Mouse (Mus musculus) E14TG2a.4 (cell line): ENCODE measurements around the gene Hspb6.

Experiments used
- CTCF ChIP-seq: conservative IDR thresholded peaks from 2 replicates; pipeline ENCODE4 v1.5.1; 2014; ENCODE audit warnings: low read length
- NANOG ChIP-seq: IDR thresholded peaks from 2 replicates; pipeline ENCODE4 v1.6.1; 2014; ENCODE audit warnings: borderline replicate concordance, low read length, mixed read lengths
- POU5F1 ChIP-seq: IDR thresholded peaks from 2 replicates; pipeline ENCODE4 v1.6.1; 2014; ENCODE audit warnings: low read length, borderline replicate concordance

- TF ChIP-seq CTCF: no peak
- no peak for TF ChIP-seq POU5F1
- no peak for TF ChIP-seq NANOG
These were observed 52.4 kb downstream of the Hspb6 start for GRCm38 (mm10) chr7:30604424-30604823.
